Comparison of ENCODE assay signal across 22 mouse cellular contexts in genomic region chr6:114957756-114958155, GRCm38 (mm10).
"Had no signal": no experiment of that assay in that cellular context is flagged by ENCODE, and none has a peak within 500 bp of the region (broad histone marks: within the 10 kb centered on the region; RNA-seq: fewer than 3 reads in every experiment).

No protein-coding gene starts in this region.

- H3K4me2 ChIP-seq: intestine, embryonic 15.5 days; kidney, embryonic 15.5 days; liver, embryonic 12.5 days; liver, embryonic 15.5 days; midbrain, embryonic 12.5 days; midbrain, embryonic 15.5 days; stomach, embryonic 15.5 days had no signal

- H3K4me3 ChIP-seq: intestine, embryonic 15.5 days; kidney, embryonic 15.5 days; liver, embryonic 12.5 days; liver, embryonic 15.5 days; midbrain, embryonic 12.5 days; midbrain, embryonic 15.5 days; myocyte; stomach, embryonic 15.5 days had no signal

- H3K4me1 ChIP-seq: liver, embryonic 12.5 days; liver, embryonic 15.5 days; midbrain, embryonic 15.5 days; stomach, embryonic 15.5 days had no signal

- H3K27me3 ChIP-seq: intestine, embryonic 15.5 days; kidney, embryonic 15.5 days; liver, embryonic 15.5 days; midbrain, embryonic 12.5 days; midbrain, embryonic 15.5 days; stomach, embryonic 15.5 days had no signal

- H3K9ac ChIP-seq: intestine, embryonic 15.5 days; kidney, embryonic 15.5 days; liver, embryonic 12.5 days; liver, embryonic 15.5 days; midbrain, embryonic 12.5 days; midbrain, embryonic 15.5 days; stomach, embryonic 15.5 days had no signal

- DNase-seq: kidney, adult 11 months; kidney, adult 8-10 months; kidney, postnatal 10 days; kidney, postnatal 36 days; left cerebral cortex, postnatal 4 days; liver; lung, adult 18-20 months; right cerebral cortex, adult 18-20 months; right cerebral cortex, postnatal 14 days; spleen, adult 18-20 months; thymus, adult 18-20 months; thymus, postnatal 14 days; thymus, postnatal 4 days had no signal

- ATAC-seq: intestine, embryonic 15.5 days; liver, embryonic 12.5 days; midbrain, embryonic 15.5 days had no signal

- H3K27ac ChIP-seq: intestine, embryonic 15.5 days; kidney, embryonic 15.5 days; liver, embryonic 12.5 days; liver, embryonic 15.5 days; macrophage; midbrain, embryonic 12.5 days; midbrain, embryonic 15.5 days; stomach, embryonic 15.5 days had no signal

- H3K36me3 ChIP-seq: intestine, embryonic 15.5 days; kidney, embryonic 15.5 days; liver, embryonic 12.5 days; liver, embryonic 15.5 days; midbrain, embryonic 12.5 days; midbrain, embryonic 15.5 days; stomach, embryonic 15.5 days had no signal

- H3K9me3 ChIP-seq: intestine, embryonic 15.5 days; kidney, embryonic 15.5 days; liver, embryonic 12.5 days; liver, embryonic 15.5 days; midbrain, embryonic 12.5 days; midbrain, embryonic 15.5 days; stomach, embryonic 15.5 days had no signal
